In genomic region chr2:29191216-29192215, GRCm38 (mm10) we compare ENCODE assay signal across 14 mouse cellular contexts.
DNase-seq lines count a peak whose midpoint lies in the region; ATAC-seq and TF ChIP-seq lines count a peak whose summit lies in the region.
"Had no signal": no experiment of that assay in that cellular context is flagged by ENCODE, and none has a peak within 500 bp of the region (broad histone marks: within the 10 kb centered on the region; RNA-seq: fewer than 3 reads in every experiment).

No protein-coding gene starts in this region.

- no peak overlapping the region for H3K9ac ChIP-seq in stomach, postnatal 0 days (ENCODE audit: low read length)
- H3K9ac ChIP-seq: heart, embryonic 15.5 days; lung, embryonic 15.5 days; midbrain, embryonic 12.5 days; stomach, embryonic 15.5 days had no signal

- DNase-seq in heart, embryonic 10.5 days (ENCODE audit: low spot score): peak; percentile 74
- no peak for DNase-seq in heart, postnatal 36 days
- DNase-seq in testis, postnatal 10 days (ENCODE audit: low spot score): peak; percentile 47
- no peak for DNase-seq in testis, postnatal 14 days (ENCODE audit: low spot score)
- DNase-seq in kidney, postnatal 25 days: peak; percentile 51 to 71
- DNase-seq in stomach, postnatal 0 days (ENCODE audit: low spot score): no peak
- no peak for DNase-seq in urinary bladder, postnatal 10 days (ENCODE audit: low spot score)
- DNase-seq in ovary, postnatal 10 days (ENCODE audit: low spot score): no peak
- DNase-seq: adrenal gland, adult 2 months had no signal

- peaks cover 20% of the 10 kb centered on the region for H3K27me3 ChIP-seq in heart, embryonic 10.5 days (ENCODE audit: insufficient read depth, poor library complexity, severe bottlenecking)
- no peaks in the 10 kb centered on the region for H3K27me3 ChIP-seq in stomach, postnatal 0 days (ENCODE audit: control insufficient read depth, insufficient read depth, low read length)
- H3K27me3 ChIP-seq: Patski had no signal

- intact Hi-C loops in heart, postnatal 36 days (cut with DNase I): no loop called here

- H3K4me1 ChIP-seq in heart, embryonic 10.5 days: peaks cover 34% of the 10 kb centered on the region
- H3K4me1 ChIP-seq in stomach, postnatal 0 days (replicated peaks; ENCODE audit: control insufficient read depth, insufficient read depth): peaks cover 5% of the 10 kb centered on the region; the same call in 1 of the 2 replicates

- 56% methylated on average over 10 of the region's 10 CpGs for WGBS in heart, embryonic 10.5 days
- 70% methylated on average over 10 of the region's 10 CpGs for WGBS in stomach, postnatal 0 days

- H3K27ac ChIP-seq in heart, embryonic 10.5 days: no peak overlapping the region
- no peak overlapping the region for H3K27ac ChIP-seq in stomach, postnatal 0 days (replicated peaks)
- H3K27ac ChIP-seq: heart, embryonic 15.5 days; lung, embryonic 15.5 days; midbrain, embryonic 12.5 days; stomach, embryonic 15.5 days had no signal

- TF ChIP-seq CTCF in stomach, postnatal 0 days (IDR thresholded peaks at IDR 0.05; ENCODE audit: low read depth): peak; percentile 19; the same call in 1 of the 2 replicates

- no peak for ATAC-seq in stomach, postnatal 0 days (ENCODE audit: low FRiP score, low TSS enrichment)
- ATAC-seq: Patski had no signal

- no peaks in the 10 kb centered on the region for H3K9me3 ChIP-seq in heart, embryonic 10.5 days
- H3K9me3 ChIP-seq in stomach, postnatal 0 days (ENCODE audit: control insufficient read depth, low read length): no peaks in the 10 kb centered on the region
- H3K9me3 ChIP-seq: heart, embryonic 15.5 days; lung, embryonic 15.5 days; midbrain, embryonic 12.5 days; stomach, embryonic 15.5 days had no signal

- H3K4me2 ChIP-seq in stomach, postnatal 0 days (replicated peaks; ENCODE audit: low read depth): no peak overlapping the region
- H3K4me2 ChIP-seq: heart, embryonic 15.5 days; lung, embryonic 15.5 days; midbrain, embryonic 12.5 days; stomach, embryonic 15.5 days had no signal

- no peak overlapping the region for H3K4me3 ChIP-seq in heart, embryonic 10.5 days
- no peak overlapping the region for H3K4me3 ChIP-seq in stomach, postnatal 0 days (ENCODE audit: low read depth, low read length)
- H3K4me3 ChIP-seq: heart, embryonic 15.5 days; lung, embryonic 15.5 days; midbrain, embryonic 12.5 days; stomach, embryonic 15.5 days had no signal

- no peaks in the 10 kb centered on the region for H3K36me3 ChIP-seq in heart, embryonic 10.5 days
- no peaks in the 10 kb centered on the region for H3K36me3 ChIP-seq in stomach, postnatal 0 days (ENCODE audit: control insufficient read depth, insufficient read depth, low read length)
- H3K36me3 ChIP-seq: heart, embryonic 15.5 days; lung, embryonic 15.5 days; midbrain, embryonic 12.5 days; stomach, embryonic 15.5 days had no signal

- no peak for TF ChIP-seq EP300 in stomach, postnatal 0 days (optimal IDR thresholded peaks at IDR 0.05)

Comparison
In these comparisons a context has a peak if more than half of its experiments do, and no peak if none do; other contexts are left out.
1. DNase-seq: peak in heart, embryonic 10.5 days (single experiment), testis, postnatal 10 days (single experiment) and kidney, postnatal 25 days (2 of 2); none in heart, postnatal 36 days (0 of 2), testis, postnatal 14 days (single experiment), stomach, postnatal 0 days (single experiment), urinary bladder, postnatal 10 days (single experiment) and ovary, postnatal 10 days (single experiment).